Mouse (Mus musculus) forebrain, embryonic 14.5 days (tissue): Measurements from ENCODE around the gene Vps37b. TPM values are rescaled to one million over a fixed set of nuclear protein-coding genes. Genes with fewer than 3 reads are reported as not detected.

ENCODE experiments used
- ATAC-seq: fragments of 200-750 bp; cut with Nextera tagmentation; 2 replicates; pipeline ENCODE4 v1.8.0; 2017; ENCODE audit warnings: mild to moderate bottlenecking, moderate library complexity
- DNase-seq: peaks from one replicate; pipeline ENCODE4 v3.0.0-alpha.2; 2015; ENCODE audit warnings: low spot score
- H3K27ac ChIP-seq: fragments of 300-500 bp; sonication (generic); 2 replicates; pipeline ENCODE4 v1.5.1; 2014; ENCODE audit warnings: low read depth, mild to moderate bottlenecking, control low read depth, low read length, moderate library complexity
- H3K27me3 ChIP-seq: fragments of 300-500 bp; sonication (generic); replicated peaks from 2 replicates; pipeline ENCODE4 v1.6.1; 2014; ENCODE audit warnings: low read length, control low read depth, mixed read lengths; ENCODE audit not compliant: control insufficient read depth, insufficient read depth
- H3K36me3 ChIP-seq: fragments of 300-500 bp; sonication (generic); 2 replicates; pipeline ENCODE4 v1.6.1; 2014; ENCODE audit warnings: low read length, control low read depth; ENCODE audit not compliant: control insufficient read depth, insufficient read depth
- H3K4me1 ChIP-seq: fragments of 300-500 bp; sonication (generic); 2 replicates; pipeline ENCODE4 v1.6.1; 2014; ENCODE audit warnings: antibody characterized with exemption, low read length, control low read depth; ENCODE audit not compliant: control insufficient read depth, insufficient read depth
- H3K4me2 ChIP-seq: fragments of 300-500 bp; sonication (generic); 2 replicates; pipeline ENCODE4 v1.6.1; 2014; ENCODE audit warnings: mild to moderate bottlenecking, control low read depth, low read length
- H3K4me3 ChIP-seq: fragments of 300-500 bp; sonication (generic); 2 replicates; pipeline ENCODE4 v1.5.1; 2014; ENCODE audit warnings: low read depth, low read length, control low read depth
- H3K9ac ChIP-seq: fragments of 300-500 bp; sonication (generic); 2 replicates; pipeline ENCODE4 v1.6.1; 2014; ENCODE audit warnings: mild to moderate bottlenecking, low read length, control low read depth, moderate library complexity
- H3K9me3 ChIP-seq: fragments of 300-500 bp; sonication (generic); replicated peaks from 2 replicates; pipeline ENCODE4 v1.6.1; 2016; ENCODE audit warnings: low read length, control low read depth, mixed read lengths; ENCODE audit not compliant: control insufficient read depth
- WGBS: fragments of 180-500 bp; shearing (Covaris S2); extraction: QIAGEN DNeasy Blood & Tissue Kit; methylation state at CpG from one replicate; pipeline ENCODE4 v1.1.7; 2014; 5-methylcytosine and 5-hydroxymethylcytosine counted together
- polyA plus RNA-seq: library from polyadenylated mRNA; unstranded; fragments of >200 nt; fragmentation: Nextera tagmentation; extraction: Ambion mirVana; gene quantifications from 2 replicates; pipeline ENCODE4 v1.2.1, GENCODE M21; 2014

The Vps37b gene
- polyA plus RNA-seq, 1 experiment from 2014 or later, result 70.5 TPM

GRCm38 (mm10) chr5:124028680-124029079 lies 3.4 kb downstream of the Vps37b start:
- ATAC-seq, result peak; percentile 25; the same call in 1 of the 2 replicates
- Histone ChIP-seq H3K4me2 (peak overlapping the region; percentile 64), H3K27me3 (no peaks in the 10 kb centered on the region), H3K9me3 (no peaks in the 10 kb centered on the region), H3K9ac (peak overlapping the region; percentile 33), H3K4me3 (peak overlapping the region; percentile 1; the same call in 1 of the 2 replicates), H3K4me1 (peaks cover 53% of the 10 kb centered on the region), H3K36me3 (peaks cover 11% of the 10 kb centered on the region), H3K27ac (peak overlapping the region; percentile 74)
- peak; percentile 75 for DNase-seq
- 24% methylated on average over 7 of the region's 7 CpGs for WGBS

- peak overlapping the region; percentile 1; the same call in 1 of the 2 replicates for H3K4me3 ChIP-seq
- H3K27ac ChIP-seq, result peak overlapping the region; percentile 74
- H3K36me3 ChIP-seq, result peaks cover 11% of the 10 kb centered on the region
- DNase-seq (no peak), ATAC-seq (no peak)
- WGBS, result 53% methylated on average over 19 of the region's 19 CpGs
- no peaks in the 10 kb centered on the region for H3K27me3 ChIP-seq
- peaks cover 55% of the 10 kb centered on the region for H3K4me1 ChIP-seq
- H3K9ac ChIP-seq, result peak overlapping the region; percentile 33
- peak overlapping the region; percentile 64 for H3K4me2 ChIP-seq
- H3K9me3 ChIP-seq, result no peaks in the 10 kb centered on the region
These were observed 4.2 kb downstream of the Vps37b start for GRCm38 (mm10) chr5:124027702-124028470.

GRCm38 (mm10) chr5:124026568-124026967 lies 5.5 kb downstream of the Vps37b start:
- H3K27me3 ChIP-seq, result no peaks in the 10 kb centered on the region
- ATAC-seq, result no peak
- 49% methylated on average over 5 of the region's 5 CpGs for WGBS
- H3K4me1 ChIP-seq, result peaks cover 55% of the 10 kb centered on the region
- no peak overlapping the region for H3K4me3 ChIP-seq
- H3K27ac ChIP-seq, result peak overlapping the region; percentile 56
- DNase-seq, result no peak
- peaks cover 17% of the 10 kb centered on the region for H3K36me3 ChIP-seq
- no peak overlapping the region; the same call in 1 of the 2 replicates for H3K9ac ChIP-seq
- H3K9me3 ChIP-seq, result no peaks in the 10 kb centered on the region
- peak overlapping the region; percentile 4; the same call in 1 of the 2 replicates for H3K4me2 ChIP-seq

- Histone ChIP-seq H3K27me3 (no peaks in the 10 kb centered on the region), H3K4me1 (peaks cover 55% of the 10 kb centered on the region), H3K9ac (no peak overlapping the region; the same call in 1 of the 2 replicates), H3K9me3 (no peaks in the 10 kb centered on the region), H3K4me3 (no peak overlapping the region), H3K27ac (peak overlapping the region; percentile 56), H3K4me2 (peak overlapping the region; percentile 4; the same call in 1 of the 2 replicates), H3K36me3 (peaks cover 23% of the 10 kb centered on the region)
- no peak for DNase-seq
- ATAC-seq, result no peak
- 87% methylated on average over 15 of the region's 15 CpGs for WGBS
These were observed 6.3 kb downstream of the Vps37b start for GRCm38 (mm10) chr5:124025587-124026441.

GRCm38 (mm10) chr5:124025146-124025545 lies 6.9 kb downstream of the Vps37b start:
- DNase-seq (no peak), ATAC-seq (no peak)
- Histone ChIP-seq H3K27ac (no peak overlapping the region; the same call in 1 of the 2 replicates), H3K9ac (no peak overlapping the region), H3K4me1 (peaks cover 53% of the 10 kb centered on the region), H3K4me3 (no peak overlapping the region), H3K4me2 (no peak overlapping the region), H3K36me3 (peaks cover 23% of the 10 kb centered on the region), H3K9me3 (no peaks in the 10 kb centered on the region), H3K27me3 (no peaks in the 10 kb centered on the region)
- WGBS, result 39% methylated on average over 9 of the region's 9 CpGs

GRCm38 (mm10) chr5:124024677-124025076 lies 7.4 kb downstream of the Vps37b start:
- Histone ChIP-seq H3K4me3 (no peak overlapping the region), H3K27ac (no peak overlapping the region), H3K9ac (peak overlapping the region; percentile 29; the same call in 1 of the 2 replicates), H3K4me1 (peaks cover 52% of the 10 kb centered on the region), H3K27me3 (no peaks in the 10 kb centered on the region), H3K36me3 (peaks cover 23% of the 10 kb centered on the region), H3K4me2 (no peak overlapping the region), H3K9me3 (no peaks in the 10 kb centered on the region)
- ATAC-seq (no peak), DNase-seq (no peak)
- WGBS, result 81% methylated on average over 6 of the region's 6 CpGs

GRCm38 (mm10) chr5:124022365-124022764 lies 9.7 kb downstream of the Vps37b start:
- WGBS, result 85% methylated on average over 7 of the region's 7 CpGs
- H3K27me3 ChIP-seq, result no peaks in the 10 kb centered on the region
- H3K4me3 ChIP-seq, result no peak overlapping the region
- H3K9me3 ChIP-seq, result no peaks in the 10 kb centered on the region
- peaks cover 40% of the 10 kb centered on the region for H3K4me1 ChIP-seq
- H3K4me2 ChIP-seq, result no peak overlapping the region
- H3K9ac ChIP-seq, result no peak overlapping the region
- ATAC-seq (no peak), DNase-seq (no peak)
- peaks cover 30% of the 10 kb centered on the region for H3K36me3 ChIP-seq
- no peak overlapping the region for H3K27ac ChIP-seq

- H3K9me3 ChIP-seq, result no peaks in the 10 kb centered on the region
- 88% methylated on average over 11 of the region's 11 CpGs for WGBS
- no peak overlapping the region for H3K9ac ChIP-seq
- H3K27ac ChIP-seq, result no peak overlapping the region; the same call in 1 of the 2 replicates
- ATAC-seq, result no peak
- H3K27me3 ChIP-seq, result no peaks in the 10 kb centered on the region
- no peak for DNase-seq
- peaks cover 41% of the 10 kb centered on the region for H3K4me1 ChIP-seq
- no peak overlapping the region for H3K4me2 ChIP-seq
- no peak overlapping the region for H3K4me3 ChIP-seq
- peaks cover 31% of the 10 kb centered on the region for H3K36me3 ChIP-seq
These were observed 10.4 kb downstream of the Vps37b start for GRCm38 (mm10) chr5:124021701-124022100.
